ENCODE assay signal across 25 mouse cellular contexts in genomic region chr9:10348741-10349140, GRCm38 (mm10).
A peak's percentile ranks its signal among the peaks of the same experiment; 100 is the strongest.
DNase-seq lines count a peak whose midpoint lies in the region; ATAC-seq and TF ChIP-seq lines count a peak whose summit lies in the region.
"Had no signal": no experiment of that assay in that cellular context is flagged by ENCODE, and none has a peak within 500 bp of the region (broad histone marks: within the 10 kb centered on the region; RNA-seq: fewer than 3 reads in every experiment).

No protein-coding gene starts in this region.

- in situ Hi-C loops in CH12.LX (cut with MboI; ENCODE audit: low pct_ligation_motif_present, low pct_unique_long_range_greater_than_20kb, low sequenced_read_pairs), result no loop called here

- no peak overlapping the region for H3K9ac ChIP-seq in CH12.LX (ENCODE audit: insufficient read depth, low read depth)
- H3K9ac ChIP-seq: embryonic facial prominence, embryonic 13.5 days; forebrain, embryonic 13.5 days; lung, embryonic 15.5 days; stomach, embryonic 15.5 days had no signal

- no peaks in the 10 kb centered on the region for H3K4me1 ChIP-seq in CH12.LX (ENCODE audit: control insufficient read depth in 1 of 2, insufficient read depth in 2 of 2)
- H3K4me1 ChIP-seq: embryonic facial prominence, embryonic 13.5 days; forebrain, embryonic 13.5 days; lung, embryonic 15.5 days; stomach, embryonic 15.5 days had no signal

- peak; percentile 7; the same call in 1 of the 2 replicates for TF ChIP-seq CTCF in left cerebral cortex, adult 2 months (IDR thresholded peaks at IDR 0.05)
- TF ChIP-seq CTCF in CH12.LX (conservative IDR thresholded peaks at IDR 0.05 in 1 of 2, IDR thresholded peaks at IDR 0.05 in 1 of 2; ENCODE audit: low read depth in 2 of 2, low read length in 2 of 2), result peak in 1 of 2 experiments; percentile 62; a peak in 1 of 4 replicates

- no peak for ATAC-seq in activated CD4-positive, CD25-positive, alpha-beta regulatory T cell, adult 4 months
- ATAC-seq: forebrain, embryonic 13.5 days; intestine, postnatal 0 days had no signal

- no peaks in the 10 kb centered on the region for H3K9me3 ChIP-seq in CH12.LX (replicated peaks; ENCODE audit: low read length)
- H3K9me3 ChIP-seq: embryonic facial prominence, embryonic 13.5 days; forebrain, embryonic 13.5 days; lung, embryonic 15.5 days; stomach, embryonic 15.5 days had no signal

- H3K27me3 ChIP-seq in CH12.LX (replicated peaks), result no peaks in the 10 kb centered on the region
- H3K27me3 ChIP-seq: embryonic facial prominence, embryonic 13.5 days; forebrain, embryonic 13.5 days; lung, embryonic 15.5 days; stomach, embryonic 15.5 days had no signal

- no peak for DNase-seq in left cerebral cortex, adult 2 months (ENCODE audit: extremely low spot score in 1 of 2, low spot score in 2 of 2)
- no peak for DNase-seq in left cerebral cortex, adult 18-20 months (ENCODE audit: low spot score in 2 of 2)
- peak; percentile 15 for DNase-seq in CH12.LX (ENCODE audit: extremely low read depth)
- peak; percentile 65 for DNase-seq in ES-CJ7 (ENCODE audit: low read depth, low spot score)
- peak; percentile 70 for DNase-seq in ZHBTc4 (ENCODE audit: low read depth, low spot score)
- no peak for DNase-seq in cerebellum, adult 8-10 months
- DNase-seq in layer of hippocampus, adult 11-12 months (ENCODE audit: low spot score), result no peak
- DNase-seq: cerebellum, adult 11-12 months; cerebellum, postnatal 14 days; embryo, embryonic 11 days; gastrocnemius, postnatal 10 days; heart, adult 11 months; kidney, postnatal 4 days; lung, postnatal 4 days; midbrain, embryonic 14.5 days; right cerebral cortex, adult 18-20 months had no signal

- no peaks in the 10 kb centered on the region for H3K79me2 ChIP-seq in CH12.LX (replicated peaks; ENCODE audit: control insufficient read depth, extremely low read depth, insufficient read depth, poor library complexity, severe bottlenecking)

- dilution Hi-C loops in CH12.LX (cut with MboI; ENCODE audit: extremely low pct_ligation_motif_present, extremely low pct_unique_long_range_greater_than_20kb, low sequenced_read_pairs), result no loop called here

- intact Hi-C loops in left cerebral cortex, adult 2 months (cut with DNase I), result no loop called here

- TF ChIP-seq RAD21 in CH12.LX (IDR thresholded peaks at IDR 0.05; ENCODE audit: low read depth, low read length), result no peak

- TF ChIP-seq EP300 in CH12.LX (IDR thresholded peaks at IDR 0.05; ENCODE audit: low read length), result no peak

- H3K4me2 ChIP-seq in CH12.LX (ENCODE audit: insufficient read depth, low read depth, poor library complexity, severe bottlenecking), result no peak overlapping the region
- H3K4me2 ChIP-seq: embryonic facial prominence, embryonic 13.5 days; forebrain, embryonic 13.5 days; heart, embryonic 11.5 days; liver, embryonic 11.5 days; lung, embryonic 15.5 days; stomach, embryonic 15.5 days had no signal

- no peak overlapping the region for H3K27ac ChIP-seq in left cerebral cortex, adult 2 months
- no peak overlapping the region for H3K27ac ChIP-seq in CH12.LX (ENCODE audit: insufficient read depth, low read depth)
- H3K27ac ChIP-seq: embryonic facial prominence, embryonic 13.5 days; forebrain, embryonic 13.5 days; lung, embryonic 15.5 days; stomach, embryonic 15.5 days had no signal

- no peak overlapping the region for H3K4me3 ChIP-seq in left cerebral cortex, adult 2 months
- H3K4me3 ChIP-seq in CH12.LX (replicated peaks in 1 of 3; ENCODE audit: low read depth in 2 of 3, low read length in 2 of 3, poor library complexity in 1 of 3), result no peak overlapping the region
- H3K4me3 ChIP-seq: embryonic facial prominence, embryonic 13.5 days; erythroblast, embryonic 14.5 days; forebrain, embryonic 13.5 days; lung, embryonic 15.5 days; stomach, embryonic 15.5 days had no signal

- TF ChIP-seq POLR2A in CH12.LX (IDR thresholded peaks at IDR 0.05; ENCODE audit: low read depth, low read length), result no peak

- H3K36me3 ChIP-seq in CH12.LX (replicated peaks in 1 of 2; ENCODE audit: control insufficient read depth in 1 of 2, insufficient read depth in 1 of 2, low read length in 1 of 2), result no peaks in the 10 kb centered on the region
- H3K36me3 ChIP-seq: embryonic facial prominence, embryonic 13.5 days; lung, embryonic 15.5 days; stomach, embryonic 15.5 days had no signal

TF ChIP-seq in CH12.LX, 34 proteins besides CTCF, POLR2A, EP300 and RAD21:
- TF ChIP-seq RCOR1 (conservative IDR thresholded peaks at IDR 0.05; ENCODE audit: low read depth, low read length) (no peak), TBP (conservative IDR thresholded peaks at IDR 0.05; ENCODE audit: low read depth, low read length) (no peak), ETS1 (conservative IDR thresholded peaks at IDR 0.05; ENCODE audit: low read depth, low read length) (no peak), PAX5 (IDR thresholded peaks at IDR 0.05; ENCODE audit: low read length) (no peak), NRF1 (IDR thresholded peaks at IDR 0.05; ENCODE audit: low read depth, low read length) (no peak), BHLHE40 (IDR thresholded peaks at IDR 0.05; ENCODE audit: low read depth, low read length) (no peak), MYC (IDR thresholded peaks at IDR 0.05; ENCODE audit: low read depth, low read length) (no peak), USF2 (conservative IDR thresholded peaks at IDR 0.05; ENCODE audit: low read depth, low read length) (no peak), JUN (IDR thresholded peaks at IDR 0.05; ENCODE audit: insufficient read depth, low read depth, low read length) (no peak), USF1 (IDR thresholded peaks at IDR 0.05; ENCODE audit: low read depth, low read length) (no peak), ZC3H11A (IDR thresholded peaks at IDR 0.05; ENCODE audit: low read depth, low read length) (no peak), HCFC1 (IDR thresholded peaks at IDR 0.05; ENCODE audit: low read depth, low read length) (no peak), UBTF (IDR thresholded peaks at IDR 0.05; ENCODE audit: low read depth, low read length) (no peak), CHD1 (IDR thresholded peaks at IDR 0.05; ENCODE audit: low read depth, low read length) (no peak), ZMIZ1 (IDR thresholded peaks at IDR 0.05; ENCODE audit: low read depth, low read length) (no peak), MEF2A (IDR thresholded peaks at IDR 0.05; ENCODE audit: borderline replicate concordance, low read depth, low read length) (no peak), ELF1 (IDR thresholded peaks at IDR 0.05; ENCODE audit: low read depth, low read length) (no peak)

Comparison
In these comparisons a context has a peak if more than half of its experiments do, and no peak if none do; other contexts are left out.
1. DNase-seq: peak in CH12.LX (single experiment), ES-CJ7 (single experiment) and ZHBTc4 (single experiment); none in left cerebral cortex, adult 2 months (0 of 2), left cerebral cortex, adult 18-20 months (0 of 2), cerebellum, adult 8-10 months (single experiment) and layer of hippocampus, adult 11-12 months (single experiment).